Mouse (Mus musculus): ENCODE measurements around the gene Gm14525. TPM values are rescaled to one million over a fixed set of nuclear protein-coding genes. Genes with fewer than 3 reads are reported as not detected.
"Not testable (repeated sequence)": the region's sequence is repeated elsewhere in the genome, so short reads cannot be mapped to it uniquely, and the experiment has no call there.

Gm14525 gene
- polyA plus RNA-seq (2012; rRNA removed): not detected in 2 replicates

DNA sequence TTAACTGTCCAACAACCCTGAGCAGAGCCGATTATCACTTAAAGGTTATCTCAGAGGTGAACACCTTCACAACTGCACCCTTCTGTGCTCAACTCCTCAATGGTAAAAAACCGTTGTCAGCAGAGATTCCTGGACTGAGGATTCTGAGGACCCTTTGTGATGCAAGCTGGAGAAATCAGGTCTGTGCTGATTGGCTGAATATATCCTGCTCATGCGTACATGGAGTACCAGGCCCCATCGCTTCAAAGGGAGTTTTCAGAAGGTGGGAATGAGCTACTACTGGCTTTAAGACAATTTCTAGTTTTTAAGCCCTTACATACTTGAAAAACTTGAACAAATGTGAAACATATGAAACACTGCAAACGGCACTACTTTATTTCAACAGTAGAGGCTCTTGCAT, at the start of gene Gm14525:
Gene Gm14525 (minus strand): TSS at position 101 of the 400 bp plus-strand sequence.
- not testable (repeated sequence) for DNase-seq; H3K27ac ChIP-seq (ENCODE audit: insufficient read depth, low read length); H3K4me3 ChIP-seq (replicated peaks; ENCODE audit: insufficient read depth, low read depth, low read length); H3K4me1 ChIP-seq (ENCODE audit: control insufficient read depth, insufficient read depth, low read length); H3K27me3 ChIP-seq (ENCODE audit: control insufficient read depth, insufficient read depth, low read length)
- WGBS: 77% methylated on average over 3 of the region's 5 CpGs

Other genes starting within 250 kb of the Gm14525 start
- not detected in 2 replicates for gene Slx, start 157.1 kb downstream of the Gm14525 start, polyA plus RNA-seq (2012; rRNA removed)
- gene Gm6121, start 233.1 kb upstream of the Gm14525 start, polyA plus RNA-seq (2012; rRNA removed): not detected in 2 replicates

Measured in cerebellum, adult 2 months (tissue).